Mouse (Mus musculus) layer of hippocampus, adult 6 months (tissue): Measurements from ENCODE around the gene Rtl8a. TPM values are rescaled to one million over a fixed set of nuclear protein-coding genes. Genes with fewer than 3 reads are reported as not detected.

ENCODE experiments used
- long read RNA-seq, 2 experiments: library from polyadenylated mRNA; unstranded; transcript quantifications; one replicate each; pipeline ENCODE4 v2.0.0; 2019 to 2020
- polyA plus RNA-seq: library from polyadenylated mRNA; unstranded; fragments of <200 nt; fragmentation: Nextera tagmentation; gene quantifications from 2 replicates; pipeline ENCODE4 v1.2.3, GENCODE M21; 2021

Gene Rtl8a
- 61.4 TPM in 2 replicates for polyA plus RNA-seq
- long read RNA-seq, experiment 1, transcript Rtl8a-201 (1 exons, 1,195 nt) = major isoform, 12 of 12 reads
- long read RNA-seq, experiment 1, partial matches to known transcripts = 0 of 12 reads
- long read RNA-seq, experiment 1, other reads (novel, unspliced or antisense) = 0 of 12 reads
- long read RNA-seq, experiment 2, transcript Rtl8a-201 (1 exons, 1,195 nt) = major isoform, 21 of 21 reads
- long read RNA-seq, experiment 2, partial matches to known transcripts = 0 of 21 reads
- long read RNA-seq, experiment 2, other reads (novel, unspliced or antisense) = 0 of 21 reads

GRCm38 (mm10) chrX:53642980-53643961 is at the start of gene Rtl8a:
Rtl8a (minus strand) TSS chrX:53643682.

GRCm38 (mm10) chrX:53670294-53670693 is 26.8 kb upstream of the Rtl8a start, which contains the start of gene Rtl8b:
Rtl8b (minus strand) TSS chrX:53670408.

GRCm38 (mm10) chrX:53608879-53609278 is 34.6 kb downstream of the Rtl8a start, which contains the start of gene Gm14597:
Gm14597 (minus strand) TSS chrX:53608979.

GRCm38 (mm10) chrX:53607242-53608121 is 36.0 kb downstream of the Rtl8a start, which contains the start of gene Rtl8c:
Rtl8c (plus strand) TSS chrX:53608032.

Other genes with a start within 250 kb of the Rtl8a start
- gene Etd, start 208.8 kb downstream of the Rtl8a start, polyA plus RNA-seq = not detected in 2 replicates
- gene Rtl8c, start 35.6 kb downstream of the Rtl8a start, polyA plus RNA-seq = 279 and 311 TPM in 2 replicates
- not detected in 2 replicates for gene Gm14597, start 34.7 kb downstream of the Rtl8a start, polyA plus RNA-seq
- gene Rtl8b, start 26.7 kb upstream of the Rtl8a start, polyA plus RNA-seq = 24.4 and 25.2 TPM in 2 replicates
- gene 4930502E18Rik, start 81.1 kb upstream of the Rtl8a start, polyA plus RNA-seq = 0.25 and 0.58 TPM in 2 replicates
- not detected in 2 replicates for gene 1700013H16Rik, start 114.1 kb upstream of the Rtl8a start, polyA plus RNA-seq
- not detected in 2 replicates for gene Zfp36l3, start 132.7 kb upstream of the Rtl8a start, polyA plus RNA-seq
- 3.2 and 3.7 TPM in 2 replicates for gene Xlr, start 154.0 kb upstream of the Rtl8a start, polyA plus RNA-seq